Mouse (Mus musculus): ENCODE results near the gene Ddt. TPM values are rescaled to one million over a fixed set of nuclear protein-coding genes. Genes with fewer than 3 reads are reported as not detected.

The Ddt gene
- polyA plus RNA-seq, 1 experiment from 2014 or later: 40.9 TPM

Other genes starting within 250 kb of the Ddt start
- gene Lrrc75b, start 213.1 kb downstream of the Ddt start, polyA plus RNA-seq (2015; fragmentation: Nextera tagmentation; extraction: Ambion mirVana): 1.7 and 2.2 TPM in 2 replicates
- 0.48 and 0.86 TPM in 2 replicates for gene Ggt1, start 211.8 kb downstream of the Ddt start, polyA plus RNA-seq (2015; fragmentation: Nextera tagmentation; extraction: Ambion mirVana)
- 7.5 and 9.5 TPM in 2 replicates for gene Ggt5, start 184.1 kb downstream of the Ddt start, polyA plus RNA-seq (2015; fragmentation: Nextera tagmentation; extraction: Ambion mirVana)
- 11.0 and 15.7 TPM in 2 replicates for gene Susd2, start 129.4 kb downstream of the Ddt start, polyA plus RNA-seq (2015; fragmentation: Nextera tagmentation; extraction: Ambion mirVana)
- 25.2 and 26.7 TPM in 2 replicates for gene Cabin1, start 9.1 kb downstream of the Ddt start, polyA plus RNA-seq (2015; fragmentation: Nextera tagmentation; extraction: Ambion mirVana)
- gene Gm20441, start 7.5 kb upstream of the Ddt start, polyA plus RNA-seq (2015; fragmentation: Nextera tagmentation; extraction: Ambion mirVana): not detected in 2 replicates
- gene Gstt3, start 8.0 kb upstream of the Ddt start, polyA plus RNA-seq (2015; fragmentation: Nextera tagmentation; extraction: Ambion mirVana): 4.4 and 8.3 TPM in 2 replicates
- gene Gstt1, start 25.2 kb upstream of the Ddt start, polyA plus RNA-seq (2015; fragmentation: Nextera tagmentation; extraction: Ambion mirVana): 7.4 and 14.1 TPM in 2 replicates
- gene Gstt4, start 49.1 kb upstream of the Ddt start, polyA plus RNA-seq (2015; fragmentation: Nextera tagmentation; extraction: Ambion mirVana): not detected in 2 replicates
- 10.4 and 16.3 TPM in 2 replicates for gene Gstt2, start 64.0 kb upstream of the Ddt start, polyA plus RNA-seq (2015; fragmentation: Nextera tagmentation; extraction: Ambion mirVana)
- gene Mif, start 86.8 kb upstream of the Ddt start, polyA plus RNA-seq (2015; fragmentation: Nextera tagmentation; extraction: Ambion mirVana): 1,758 and 1,798 TPM in 2 replicates
- 1.4 and 1.9 TPM in 2 replicates for gene Derl3, start 120.0 kb upstream of the Ddt start, polyA plus RNA-seq (2015; fragmentation: Nextera tagmentation; extraction: Ambion mirVana)
- 93.7 and 118 TPM in 2 replicates for gene Smarcb1, start 148.2 kb upstream of the Ddt start, polyA plus RNA-seq (2015; fragmentation: Nextera tagmentation; extraction: Ambion mirVana)
- 530 and 565 TPM in 2 replicates for gene Chchd10, start 159.7 kb upstream of the Ddt start, polyA plus RNA-seq (2015; fragmentation: Nextera tagmentation; extraction: Ambion mirVana)
- 25.6 and 38.1 TPM in 2 replicates for gene Mmp11, start 163.1 kb upstream of the Ddt start, polyA plus RNA-seq (2015; fragmentation: Nextera tagmentation; extraction: Ambion mirVana)
- 0.68 and 0.71 TPM in 2 replicates for gene Gm867, start 167.3 kb upstream of the Ddt start, polyA plus RNA-seq (2015; fragmentation: Nextera tagmentation; extraction: Ambion mirVana)
- gene Vpreb3, start 169.6 kb upstream of the Ddt start, polyA plus RNA-seq (2015; fragmentation: Nextera tagmentation; extraction: Ambion mirVana): 0.32 and 0.35 TPM in 2 replicates
- gene Gm5134, start 181.1 kb upstream of the Ddt start, polyA plus RNA-seq (2015; fragmentation: Nextera tagmentation; extraction: Ambion mirVana): 0.05 and 0.15 TPM in 2 replicates

Data from heart, embryonic 15.5 days (tissue).